Comparison of ENCODE assay signal across 7 mouse cellular contexts in the genomic region with DNA sequence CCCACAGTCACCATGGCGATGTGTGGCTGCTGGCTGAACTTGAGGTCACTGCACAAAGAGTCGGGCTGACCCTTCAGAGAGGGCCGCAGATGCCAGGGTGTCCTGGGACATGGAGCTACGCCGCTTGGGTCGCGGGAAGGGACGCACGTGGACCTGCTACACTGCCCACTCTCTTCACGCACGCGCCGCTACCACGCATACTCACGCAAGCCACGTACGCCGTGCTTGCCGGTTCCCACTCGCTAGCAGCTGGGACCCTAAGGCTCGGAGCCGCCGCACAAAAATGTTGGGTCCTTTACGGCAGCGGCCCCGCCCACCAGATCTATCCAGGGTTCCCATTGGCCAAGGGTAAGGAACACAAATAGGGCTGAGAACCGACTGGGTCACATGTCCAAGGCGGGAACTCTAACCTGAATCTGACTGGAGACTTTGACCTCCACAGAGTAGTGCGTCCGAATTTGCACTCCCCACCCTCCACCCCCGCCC. TPM values are rescaled to one million over a fixed set of nuclear protein-coding genes. Genes with fewer than 3 reads are reported as not detected.
A peak's percentile ranks its signal among the peaks of the same experiment; 100 is the strongest.
DNase-seq lines count a peak whose midpoint lies in the region; ATAC-seq and TF ChIP-seq lines count a peak whose summit lies in the region.

Gene Abcb6, minus strand, starts transcription at position 288 of the 486 bp plus-strand sequence.

- peak within 1 kb of the TSS; percentile 75 for H3K9ac ChIP-seq in intestine, embryonic 16.5 days (ENCODE audit: low read depth, low read length)
- H3K9ac ChIP-seq in midbrain, embryonic 11.5 days (ENCODE audit: low read length) = peak within 1 kb of the TSS; percentile 63

- peaks cover 23% of the 10 kb centered on the region for H3K36me3 ChIP-seq in intestine, embryonic 16.5 days (ENCODE audit: control insufficient read depth, insufficient read depth, low read length)
- H3K36me3 ChIP-seq in midbrain, embryonic 11.5 days (ENCODE audit: control insufficient read depth, insufficient read depth, low read length) = peaks cover 8% of the 10 kb centered on the region; the same call in 1 of the 2 replicates
- H3K36me3 ChIP-seq in small intestine, adult 2 months (ENCODE audit: control insufficient read depth, insufficient read depth, low read length) = peaks cover 31% of the 10 kb centered on the region

- WGBS in intestine, embryonic 16.5 days = 0% methylated on average over 31 of the region's 31 CpGs
- under 1% methylated on average over 31 of the region's 31 CpGs for WGBS in midbrain, embryonic 11.5 days
- under 1% methylated on average over 31 of the region's 31 CpGs for WGBS in small intestine, adult 2 months

- H3K4me2 ChIP-seq in intestine, embryonic 16.5 days (ENCODE audit: low read depth, low read length) = peak within 1 kb of the TSS; percentile 95
- peak within 1 kb of the TSS; percentile 99 for H3K4me2 ChIP-seq in midbrain, embryonic 11.5 days

- peak; percentile 93 for DNase-seq in adrenal gland, adult 2 months
- DNase-seq in embryo, embryonic 11.5 days (ENCODE audit: low read depth, low spot score) = peak; percentile 80
- peak; percentile 76 to 89 for DNase-seq in gastrocnemius, postnatal 4 days (ENCODE audit: low spot score in 2 of 2)
- DNase-seq in left cerebral cortex, postnatal 36 days (ENCODE audit: low spot score in 2 of 2) = peak; percentile 90 to 92
- peak; percentile 98 for DNase-seq in midbrain, embryonic 11.5 days (ENCODE audit: low spot score, missing footprints)

- peak within 1 kb of the TSS; percentile 63 for H3K27ac ChIP-seq in intestine, embryonic 16.5 days (ENCODE audit: low read length)
- H3K27ac ChIP-seq in midbrain, embryonic 11.5 days (ENCODE audit: low read depth, low read length) = peak within 1 kb of the TSS; percentile 36; the same call in 1 of the 2 replicates
- peak within 1 kb of the TSS; percentile 35; the same call in 1 of the 2 replicates for H3K27ac ChIP-seq in small intestine, adult 2 months (ENCODE audit: insufficient read depth, low read depth, low read length)

- H3K9me3 ChIP-seq in intestine, embryonic 16.5 days (ENCODE audit: control insufficient read depth, low read length) = 0 out of 2 replicates have a peak, but pooled peaks cover 3% of the 10 kb centered on the region
- no peaks in the 10 kb centered on the region for H3K9me3 ChIP-seq in midbrain, embryonic 11.5 days (ENCODE audit: control insufficient read depth, low read length)

- H3K4me1 ChIP-seq in intestine, embryonic 16.5 days (ENCODE audit: control insufficient read depth, insufficient read depth, low read length) = peaks cover 21% of the 10 kb centered on the region
- H3K4me1 ChIP-seq in midbrain, embryonic 11.5 days (ENCODE audit: control insufficient read depth, insufficient read depth, low read length) = peaks cover 16% of the 10 kb centered on the region
- peaks cover 12% of the 10 kb centered on the region for H3K4me1 ChIP-seq in small intestine, adult 2 months (ENCODE audit: control insufficient read depth, insufficient read depth, insufficient read length, low read length)

- ATAC-seq in intestine, embryonic 16.5 days = peak; percentile 94
- ATAC-seq in midbrain, embryonic 11.5 days (ENCODE audit: low FRiP score) = peak; percentile 93

- H3K27me3 ChIP-seq in intestine, embryonic 16.5 days (replicated peaks; ENCODE audit: control insufficient read depth, insufficient read depth, low read length) = no peaks in the 10 kb centered on the region
- H3K27me3 ChIP-seq in midbrain, embryonic 11.5 days (ENCODE audit: control insufficient read depth, insufficient read depth, low read length) = no peaks in the 10 kb centered on the region
- no peaks in the 10 kb centered on the region for H3K27me3 ChIP-seq in small intestine, adult 2 months (ENCODE audit: control insufficient read depth, insufficient read depth, low read length)

- 0 out of 2 replicates have a peak, but pooled peaks have one; percentile 20 for TF ChIP-seq POLR2A in small intestine, adult 2 months (IDR thresholded peaks at IDR 0.05; ENCODE audit: low read depth, low read length)

- intact Hi-C loops in left cerebral cortex, postnatal 36 days (cut with DNase I) = no loop called here

- no peak for TF ChIP-seq CTCF in small intestine, adult 2 months (IDR thresholded peaks at IDR 0.05; ENCODE audit: extremely low read depth, insufficient read length, insufficient replicate concordance, low read depth, low read length)

- peak within 1 kb of the TSS; percentile 63 for H3K4me3 ChIP-seq in intestine, embryonic 16.5 days (ENCODE audit: low read length)
- H3K4me3 ChIP-seq in midbrain, embryonic 11.5 days (ENCODE audit: low read depth, low read length) = peak within 1 kb of the TSS; percentile 58
- H3K4me3 ChIP-seq in small intestine, adult 2 months (ENCODE audit: low read depth, low read length) = peak within 1 kb of the TSS; percentile 82

RNA-seq across cellular contexts. Expression of gene Abcb6, which starts in this region (rescaled TPM):
- 10 to 100 TPM; 24.2 to 31.7 TPM for total RNA-seq in adrenal gland, adult 2 months (2021)
- 23.2 and 23.3 TPM in 2 replicates for polyA plus RNA-seq in adrenal gland, adult 2 months (2012; rRNA removed)
- total RNA-seq in gastrocnemius, postnatal 4 days (2021) = 10 to 100 TPM; 29.8 to 31.8 TPM
- polyA plus RNA-seq in intestine, embryonic 16.5 days (2015; fragmentation: Nextera tagmentation; extraction: Ambion mirVana) = 21.5 and 27.8 TPM in 2 replicates
- 10 to 100 TPM; 22.8 to 24.7 TPM for total RNA-seq in left cerebral cortex, postnatal 36 days (2021)
- 25.3 and 29.2 TPM in 2 replicates for polyA plus RNA-seq in midbrain, embryonic 11.5 days (2014; fragmentation: Nextera tagmentation; extraction: Ambion mirVana)
- polyA plus RNA-seq in small intestine, adult 2 months (2012; rRNA removed) = 15.0 and 22.1 TPM in 2 replicates

Comparison
In these comparisons a context has a peak if more than half of its experiments do, and no peak if none do; other contexts are left out.
1. Peak in every context shown above with its lines: DNase-seq, ATAC-seq, H3K4me3 ChIP-seq and H3K27ac ChIP-seq.